Mouse (Mus musculus): ENCODE measurements at regions not wholly inside any gene's neighbourhood (a gene's known extent, or its start where the extent isn't known, plus 50 kb on each side); places are given as distances from the start of the nearest gene placed in this dataset.

DNA sequence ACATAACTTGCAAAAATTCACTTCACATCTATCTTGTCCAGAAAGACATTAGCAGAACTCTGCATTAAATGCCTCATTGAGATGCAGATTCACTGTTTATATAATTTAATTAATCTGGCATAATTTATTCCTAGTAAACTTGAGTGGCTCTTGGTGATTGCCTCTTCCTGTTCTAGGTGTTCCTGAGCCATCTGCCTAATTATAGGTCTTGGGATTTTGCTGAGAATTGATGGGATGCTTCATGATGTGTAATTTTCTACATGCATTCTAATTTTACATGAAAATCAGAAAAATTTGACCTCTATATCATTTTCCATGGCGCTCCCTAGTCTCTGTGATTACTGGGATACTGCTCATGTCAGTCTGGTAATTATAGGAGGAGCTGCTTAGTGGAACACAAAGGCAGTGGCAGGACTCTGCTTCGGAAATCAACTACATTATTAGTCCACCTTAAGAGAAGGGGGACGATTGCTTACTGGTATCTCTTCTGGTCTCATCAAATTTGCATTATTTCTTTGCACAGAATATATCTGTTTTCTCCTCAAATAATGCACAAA, 131.6 kb upstream of the Nova1 start:
- no peaks in the 10 kb centered on the region for H3K4me1 ChIP-seq (ENCODE audit: control insufficient read depth, insufficient read depth, low read length)
- WGBS, result 77% methylated on average over 3 of the region's 3 CpGs
- no peak overlapping the region for H3K27ac ChIP-seq (ENCODE audit: low read depth, low read length)
- no peak overlapping the region for H3K9ac ChIP-seq (replicated peaks; ENCODE audit: low read depth, low read length)
- H3K4me3 ChIP-seq (ENCODE audit: low read depth, low read length), result no peak overlapping the region
- no peak overlapping the region for H3K4me2 ChIP-seq (ENCODE audit: low read depth, low read length)
- ATAC-seq (ENCODE audit: low read depth), result no peak
- H3K36me3 ChIP-seq (ENCODE audit: control insufficient read depth, insufficient read depth, low read length), result no peaks in the 10 kb centered on the region
- H3K9me3 ChIP-seq (ENCODE audit: control insufficient read depth, low read length), result no peaks in the 10 kb centered on the region
- no peaks in the 10 kb centered on the region for H3K27me3 ChIP-seq (ENCODE audit: control insufficient read depth, insufficient read depth, low read length)

DNA sequence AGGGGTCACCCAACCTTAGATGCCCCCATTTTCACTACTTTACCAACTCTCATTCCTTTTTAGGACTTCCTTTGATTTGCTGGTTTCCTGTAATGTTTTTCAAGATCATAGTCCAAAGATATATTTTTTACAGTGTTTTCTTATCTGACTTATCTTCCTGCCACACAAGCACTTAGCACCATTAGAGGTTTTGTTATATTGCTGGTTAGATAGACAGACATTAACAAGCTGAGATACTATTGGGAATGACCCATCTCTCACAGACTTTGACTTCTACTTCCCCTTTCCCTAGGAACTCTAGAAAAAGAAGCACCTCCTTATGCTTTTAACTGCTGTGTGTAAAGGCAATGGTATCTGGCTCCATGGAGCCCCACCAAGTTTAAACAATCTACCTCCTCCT, 127.0 kb upstream of the Nova1 start:
- Histone ChIP-seq H3K4me2 (ENCODE audit: low read depth, low read length) (no peak overlapping the region), H3K4me1 (ENCODE audit: control insufficient read depth, insufficient read depth, low read length) (no peaks in the 10 kb centered on the region)
- ATAC-seq (ENCODE audit: low read depth), result no peak

DNA sequence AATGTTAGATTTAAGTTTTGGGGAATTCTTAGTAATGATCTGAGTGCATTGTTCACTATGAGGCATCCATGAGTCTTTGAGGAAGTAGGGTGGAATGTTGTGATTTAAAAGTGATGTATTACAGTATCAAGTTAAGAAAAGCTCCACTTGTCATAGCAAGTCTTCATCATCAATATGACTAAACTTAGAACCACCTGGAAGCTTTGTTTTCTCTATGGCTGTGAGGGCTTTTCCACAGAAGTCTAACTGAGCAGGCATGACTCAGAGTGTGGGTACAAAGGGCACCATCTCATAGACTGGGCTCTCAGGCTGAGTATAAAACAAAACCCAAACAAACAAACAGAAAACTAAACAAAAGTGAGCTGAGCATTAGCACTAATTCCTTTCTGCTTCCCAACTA, 112.4 kb upstream of the Nova1 start:
- H3K9me3 ChIP-seq (ENCODE audit: control insufficient read depth, low read length), result no peaks in the 10 kb centered on the region
- no peaks in the 10 kb centered on the region for H3K36me3 ChIP-seq (ENCODE audit: control insufficient read depth, insufficient read depth, low read length)
- no peaks in the 10 kb centered on the region for H3K27me3 ChIP-seq (ENCODE audit: control insufficient read depth, insufficient read depth, low read length)
- no peaks in the 10 kb centered on the region for H3K4me1 ChIP-seq (ENCODE audit: control insufficient read depth, insufficient read depth, low read length)
- no peak for ATAC-seq (ENCODE audit: low read depth)
- H3K9ac ChIP-seq (replicated peaks; ENCODE audit: low read depth, low read length), result no peak overlapping the region
- H3K27ac ChIP-seq (ENCODE audit: low read depth, low read length), result no peak overlapping the region
- no peak overlapping the region for H3K4me3 ChIP-seq (ENCODE audit: low read depth, low read length)
- no peak overlapping the region for H3K4me2 ChIP-seq (ENCODE audit: low read depth, low read length)

More for the DNA sequence above, 127.0 kb upstream of the Nova1 start:
- no peaks in the 10 kb centered on the region for H3K27me3 ChIP-seq (ENCODE audit: control insufficient read depth, insufficient read depth, low read length)
- no peak overlapping the region for H3K27ac ChIP-seq (ENCODE audit: low read depth, low read length)
- no peaks in the 10 kb centered on the region for H3K36me3 ChIP-seq (ENCODE audit: control insufficient read depth, insufficient read depth, low read length)
- H3K4me3 ChIP-seq (ENCODE audit: low read depth, low read length), result no peak overlapping the region
- no peaks in the 10 kb centered on the region for H3K9me3 ChIP-seq (ENCODE audit: control insufficient read depth, low read length)
- H3K9ac ChIP-seq (replicated peaks; ENCODE audit: low read depth, low read length), result no peak overlapping the region

GRCm38 (mm10) chr12:46917286-46917685, 98.6 kb upstream of the Nova1 start:
- H3K4me2 ChIP-seq (ENCODE audit: low read depth, low read length), result no peak overlapping the region
- no peak for ATAC-seq (ENCODE audit: low read depth)
- H3K4me3 ChIP-seq (ENCODE audit: low read depth, low read length), result no peak overlapping the region
- H3K9me3 ChIP-seq (ENCODE audit: control insufficient read depth, low read length), result no peaks in the 10 kb centered on the region
- no peaks in the 10 kb centered on the region for H3K4me1 ChIP-seq (ENCODE audit: control insufficient read depth, insufficient read depth, low read length)
- H3K27ac ChIP-seq (ENCODE audit: low read depth, low read length), result no peak overlapping the region
- no peaks in the 10 kb centered on the region for H3K36me3 ChIP-seq (ENCODE audit: control insufficient read depth, insufficient read depth, low read length)
- no peaks in the 10 kb centered on the region for H3K27me3 ChIP-seq (ENCODE audit: control insufficient read depth, insufficient read depth, low read length)
- H3K9ac ChIP-seq (replicated peaks; ENCODE audit: low read depth, low read length), result no peak overlapping the region
- 82% methylated on average over 4 of the region's 4 CpGs for WGBS

GRCm38 (mm10) chr12:46878164-46878563, 59.4 kb upstream of the Nova1 start:
- H3K36me3 ChIP-seq (ENCODE audit: control insufficient read depth, insufficient read depth, low read length), result no peaks in the 10 kb centered on the region
- no peak overlapping the region for H3K4me3 ChIP-seq (ENCODE audit: low read depth, low read length)
- H3K9ac ChIP-seq (replicated peaks; ENCODE audit: low read depth, low read length), result no peak overlapping the region
- H3K27ac ChIP-seq (ENCODE audit: low read depth, low read length), result no peak overlapping the region
- no peak for ATAC-seq (ENCODE audit: low read depth)
- 94% methylated on average over 3 of the region's 3 CpGs for WGBS
- H3K27me3 ChIP-seq (ENCODE audit: control insufficient read depth, insufficient read depth, low read length), result no peaks in the 10 kb centered on the region
- no peaks in the 10 kb centered on the region for H3K9me3 ChIP-seq (ENCODE audit: control insufficient read depth, low read length)
- no peak overlapping the region for H3K4me2 ChIP-seq (ENCODE audit: low read depth, low read length)
- H3K4me1 ChIP-seq (ENCODE audit: control insufficient read depth, insufficient read depth, low read length), result no peaks in the 10 kb centered on the region

GRCm38 (mm10) chr12:46870130-46870529, 51.4 kb upstream of the Nova1 start:
- WGBS, result 43% methylated on average over 2 of the region's 2 CpGs
- H3K27me3 ChIP-seq (ENCODE audit: control insufficient read depth, insufficient read depth, low read length), result no peaks in the 10 kb centered on the region
- no peak overlapping the region for H3K9ac ChIP-seq (replicated peaks; ENCODE audit: low read depth, low read length)
- H3K36me3 ChIP-seq (ENCODE audit: control insufficient read depth, insufficient read depth, low read length), result no peaks in the 10 kb centered on the region
- no peak overlapping the region for H3K4me2 ChIP-seq (ENCODE audit: low read depth, low read length)
- no peak overlapping the region for H3K4me3 ChIP-seq (ENCODE audit: low read depth, low read length)
- no peaks in the 10 kb centered on the region for H3K9me3 ChIP-seq (ENCODE audit: control insufficient read depth, low read length)
- H3K27ac ChIP-seq (ENCODE audit: low read depth, low read length), result no peak overlapping the region
- no peaks in the 10 kb centered on the region for H3K4me1 ChIP-seq (ENCODE audit: control insufficient read depth, insufficient read depth, low read length)
- no peak for ATAC-seq (ENCODE audit: low read depth)

All from neural tube, embryonic 14.5 days (tissue).